Mouse (Mus musculus) neutrophil, adult 59 days (primary cell): Measurements from ENCODE around the gene Ccn5. TPM values are rescaled to one million over a fixed set of nuclear protein-coding genes. Genes with fewer than 3 reads are reported as not detected.

Source experiments
- total RNA-seq, 2 experiments: library from RNA; stranded (reverse); gene quantifications; 1 replicate in 1 of 2; 2 replicates in 1 of 2; pipeline ENCODE4 v1.2.4; 2023

The Ccn5 gene
- not detected for total RNA-seq

DNA sequence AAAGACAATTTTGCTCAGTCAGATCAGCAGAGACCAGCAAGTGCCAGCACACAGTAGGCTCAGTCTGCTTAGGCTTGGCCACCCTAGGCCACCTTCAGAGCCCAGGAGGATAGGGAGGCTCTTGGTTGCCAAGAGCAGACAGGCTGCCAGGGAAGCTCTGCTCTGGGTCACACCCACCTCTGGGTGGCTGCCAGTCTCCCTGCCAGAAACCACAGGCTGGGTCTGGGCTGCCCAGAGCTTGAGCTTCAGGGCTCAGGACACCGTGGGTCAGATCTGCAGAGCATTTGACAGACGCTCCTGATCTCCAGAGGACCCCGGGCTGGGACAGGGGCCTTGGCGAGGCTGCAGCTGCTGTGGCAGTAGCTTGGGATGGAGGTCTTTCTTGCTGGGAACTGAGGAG, at the start of gene Ccn5:
Ccn5 (plus strand) TSS at position 255 of the 400 bp plus-strand sequence.

DNA sequence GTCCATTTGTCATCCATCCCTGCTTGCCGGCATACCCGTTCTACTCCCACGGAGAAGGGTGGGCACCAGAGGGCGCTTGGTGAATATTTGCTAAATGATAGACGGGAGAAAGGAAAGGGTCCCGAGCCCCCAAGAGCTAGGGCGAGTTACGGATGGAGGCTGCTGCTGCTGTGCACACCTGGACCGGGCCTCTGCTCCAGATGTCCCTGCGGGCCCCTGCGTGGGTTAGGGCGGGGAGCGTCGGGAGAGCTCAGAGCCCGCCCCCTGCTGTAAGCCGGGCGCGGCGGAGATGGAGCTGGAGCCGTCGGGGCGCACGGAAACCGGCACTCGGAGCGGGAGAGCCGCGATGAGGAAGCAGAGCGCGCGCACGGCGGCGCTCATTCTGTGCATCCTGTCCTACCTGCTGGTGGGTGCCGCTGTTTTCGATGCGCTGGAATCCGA, 32.8 kb downstream of the Ccn5 start, which contains the start of gene Kcnk15:
Kcnk15 (plus strand) TSS at position 191 of the 441 bp plus-strand sequence.

Other genes starting within 250 kb of the Ccn5 start
- gene Ttpal, start 218.5 kb upstream of the Ccn5 start, total RNA-seq: 10 to 100 TPM; 44.0 to 48.8 TPM
- 100 to 1,000 TPM; 418 to 463 TPM for gene Serinc3, start 175.7 kb upstream of the Ccn5 start, total RNA-seq
- gene Pkig, start 162.5 kb upstream of the Ccn5 start, total RNA-seq: 10 to 100 TPM; 23.2 to 31.6 TPM
- 10 to 100 TPM; 10.3 to 13.0 TPM for gene Ada, start 70.6 kb upstream of the Ccn5 start, total RNA-seq
- not detected for gene Kcnk15, start 32.8 kb downstream of the Ccn5 start, total RNA-seq
- gene Rims4, start 97.8 kb downstream of the Ccn5 start, total RNA-seq: under 1 TPM; 0.27 to 0.31 TPM
- 100 to 1,000 TPM; 147 to 164 TPM for gene Ywhab, start 174.1 kb downstream of the Ccn5 start, total RNA-seq
- 10 to 100 TPM; 12.4 to 13.0 TPM for gene Pabpc1l, start 204.6 kb downstream of the Ccn5 start, total RNA-seq
- gene Stk4, start 249.5 kb downstream of the Ccn5 start, total RNA-seq: 100 to 1,000 TPM; 159 to 163 TPM